Mouse (Mus musculus) bone marrow, adult 2 months (tissue): Measurements from ENCODE around the gene Sdk1. TPM values are rescaled to one million over a fixed set of nuclear protein-coding genes. Genes with fewer than 3 reads are reported as not detected.
"Not testable (repeated sequence)": the region's sequence is repeated elsewhere in the genome, so short reads cannot be mapped to it uniquely, and the experiment has no call there.

Source experiments
- H3K27ac ChIP-seq: fragments of 200-500 bp; 2 replicates; pipeline ENCODE4 v1.5.1; 2012; ENCODE audit warnings: low read depth, mild to moderate bottlenecking, control low read depth, inconsistent platforms, low read length; ENCODE audit not compliant: control insufficient read depth, poor library complexity, insufficient read depth
- H3K4me1 ChIP-seq: fragments of 200-500 bp; 2 replicates; pipeline ENCODE4 v1.6.1; 2011; ENCODE audit warnings: low read length; ENCODE audit not compliant: control insufficient read depth, insufficient read depth
- H3K4me3 ChIP-seq: fragments of 200-500 bp; replicated peaks from 2 replicates; pipeline ENCODE3; 2011; ENCODE audit warnings: mild to moderate bottlenecking, low read depth, low read length, control low read depth; ENCODE audit not compliant: control insufficient read depth
- CTCF ChIP-seq: fragments of 200-500 bp; IDR thresholded peaks from 2 replicates; pipeline ENCODE4 v1.5.1; 2011; ENCODE audit warnings: low read length, control low read depth; ENCODE audit not compliant: control insufficient read depth, insufficient read depth
- POLR2A ChIP-seq: fragments of 200-500 bp; IDR thresholded peaks from 2 replicates; pipeline ENCODE4 v1.6.1; 2011; ENCODE audit warnings: low read depth, mild to moderate bottlenecking, control low read depth, low read length, borderline replicate concordance; ENCODE audit not compliant: control insufficient read depth
- WGBS: fragments of 180-500 bp; shearing (Covaris S2); methylation state at CpG from one replicate; pipeline ENCODE4 v1.1.7; 2018; 5-methylcytosine and 5-hydroxymethylcytosine counted together
- polyA plus RNA-seq: library from polyadenylated mRNA; stranded (reverse); fragments of >200 nt; gene quantifications from 2 replicates; pipeline ENCODE4 v1.2.4, GENCODE M21; 2011; ENCODE audit warnings: low replicate concordance; ENCODE audit not compliant: missing spikeins, insufficient read depth, insufficient read length

Gene Sdk1
- polyA plus RNA-seq, 1 experiment: 0.27 TPM

DNA sequence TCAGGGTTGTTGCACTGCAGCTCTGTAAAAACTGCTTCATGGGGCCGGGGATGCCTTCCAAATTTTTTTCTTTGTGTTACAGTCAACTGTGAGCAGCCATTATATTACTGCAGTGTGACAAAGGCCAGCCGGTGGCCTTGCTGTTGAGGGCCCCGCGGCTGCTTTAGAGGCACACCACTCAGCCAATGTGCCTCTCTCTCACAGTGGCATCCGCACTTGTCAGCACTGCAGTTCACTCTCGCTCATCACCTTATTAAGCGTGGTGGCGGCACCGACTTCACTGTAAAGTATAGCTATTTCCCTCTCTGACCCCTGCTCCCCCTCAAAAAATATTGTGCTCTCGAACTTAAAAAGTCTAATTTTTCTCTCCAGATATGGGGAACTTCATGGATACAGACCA is 371.4 kb downstream of the Sdk1 start:
- no peaks in the 10 kb centered on the region for H3K4me1 ChIP-seq
- no peak overlapping the region for H3K4me3 ChIP-seq
- WGBS: 82% methylated on average over 10 of the region's 10 CpGs
- no peak for TF ChIP-seq CTCF
- no peak overlapping the region for H3K27ac ChIP-seq

DNA sequence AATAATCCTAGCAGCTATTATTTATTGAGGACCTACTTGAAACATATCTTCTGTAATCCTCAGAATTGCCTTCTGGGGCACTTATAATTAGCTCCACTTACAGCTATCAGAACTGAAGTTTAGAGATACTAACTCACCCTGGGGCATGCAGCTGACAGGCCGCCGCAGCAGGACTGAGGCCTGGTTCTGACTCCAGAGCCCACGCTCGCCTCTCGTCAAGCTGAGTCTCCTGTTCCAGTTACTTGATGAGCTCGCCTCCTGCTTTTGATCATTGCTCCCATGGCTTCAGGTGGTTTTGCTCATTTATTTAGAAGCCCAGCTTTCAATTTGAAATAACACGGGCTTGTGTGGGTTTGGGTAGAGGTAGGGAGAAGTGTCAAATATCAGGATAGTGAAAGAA is 374.5 kb downstream of the Sdk1 start:
- no peak overlapping the region for H3K27ac ChIP-seq
- H3K4me3 ChIP-seq: no peak overlapping the region
- 85% methylated on average over 7 of the region's 7 CpGs for WGBS
- TF ChIP-seq CTCF (no peak), POLR2A (no peak)
- H3K4me1 ChIP-seq: no peaks in the 10 kb centered on the region

DNA sequence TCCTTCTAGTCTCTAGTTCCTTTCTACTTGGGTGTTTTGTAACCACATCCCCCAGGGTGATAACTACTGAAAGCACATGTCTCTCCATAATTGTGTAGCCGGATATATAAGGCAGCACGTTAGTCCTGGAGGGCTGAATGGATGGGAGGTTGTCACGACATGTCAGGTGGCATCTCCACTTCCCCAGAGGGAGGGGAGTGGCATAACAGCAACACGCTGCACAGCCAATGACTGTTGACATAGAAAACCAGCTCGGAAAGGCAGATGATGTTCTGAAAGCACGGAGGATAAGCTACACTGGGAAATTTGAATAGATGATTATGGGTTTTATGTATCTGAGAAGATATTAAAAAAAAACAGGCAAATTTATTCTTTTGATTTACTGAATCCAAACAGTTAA is 376.4 kb downstream of the Sdk1 start:
- WGBS: 69% methylated on average over 6 of the region's 6 CpGs
- no peak overlapping the region for H3K4me3 ChIP-seq
- no peaks in the 10 kb centered on the region for H3K4me1 ChIP-seq
- no peak overlapping the region for H3K27ac ChIP-seq
- TF ChIP-seq CTCF: no peak
- TF ChIP-seq POLR2A: no peak

DNA sequence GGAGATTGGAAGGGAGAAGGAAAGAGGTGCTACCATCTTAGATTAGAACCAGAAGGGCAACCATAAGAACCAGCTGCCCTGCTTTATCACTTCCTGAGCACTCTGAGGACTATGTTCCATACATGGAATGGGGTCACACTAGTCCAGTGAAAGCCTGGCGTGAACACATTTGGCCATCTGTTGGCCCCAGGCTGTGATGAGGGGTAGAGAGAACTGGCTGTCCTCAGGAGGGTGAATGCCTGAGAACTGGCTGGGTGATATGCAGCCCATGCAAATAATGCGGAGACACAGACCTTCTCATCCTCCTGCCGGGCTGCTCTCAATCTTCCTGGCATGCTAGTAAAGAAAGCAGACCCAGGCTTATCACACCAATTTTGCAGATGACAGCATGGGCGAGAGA is 384.1 kb downstream of the Sdk1 start:
- TF ChIP-seq CTCF (no peak), POLR2A (no peak)
- H3K4me3 ChIP-seq: no peak overlapping the region
- 83% methylated on average over 4 of the region's 4 CpGs for WGBS
- H3K4me1 ChIP-seq: no peaks in the 10 kb centered on the region
- H3K27ac ChIP-seq: no peak overlapping the region

DNA sequence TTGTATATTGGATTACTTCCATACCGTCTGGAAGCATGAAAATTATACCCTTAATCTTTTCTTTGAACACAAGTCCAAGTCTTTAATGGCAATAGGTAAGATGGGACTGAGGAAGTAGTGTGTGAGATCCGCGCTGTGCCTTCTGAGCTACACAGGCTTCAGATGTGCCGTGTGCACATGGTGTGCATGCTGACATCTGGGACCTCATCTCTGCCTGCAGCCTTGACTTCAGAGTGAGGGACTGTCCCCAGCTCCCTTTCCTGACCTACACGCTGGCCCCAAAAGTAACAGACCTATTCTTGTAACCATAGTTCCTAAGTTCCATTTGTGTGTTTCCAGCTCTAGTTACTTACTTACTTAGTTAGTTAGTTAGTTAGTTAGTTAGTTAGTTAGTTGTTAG is 390.4 kb downstream of the Sdk1 start:
- Histone ChIP-seq H3K4me1 (no peaks in the 10 kb centered on the region), H3K27ac (no peak overlapping the region), H3K4me3 (no peak overlapping the region)
- WGBS: 77% methylated on average over 5 of the region's 5 CpGs
- TF ChIP-seq POLR2A: no peak
- TF ChIP-seq CTCF: no peak

DNA sequence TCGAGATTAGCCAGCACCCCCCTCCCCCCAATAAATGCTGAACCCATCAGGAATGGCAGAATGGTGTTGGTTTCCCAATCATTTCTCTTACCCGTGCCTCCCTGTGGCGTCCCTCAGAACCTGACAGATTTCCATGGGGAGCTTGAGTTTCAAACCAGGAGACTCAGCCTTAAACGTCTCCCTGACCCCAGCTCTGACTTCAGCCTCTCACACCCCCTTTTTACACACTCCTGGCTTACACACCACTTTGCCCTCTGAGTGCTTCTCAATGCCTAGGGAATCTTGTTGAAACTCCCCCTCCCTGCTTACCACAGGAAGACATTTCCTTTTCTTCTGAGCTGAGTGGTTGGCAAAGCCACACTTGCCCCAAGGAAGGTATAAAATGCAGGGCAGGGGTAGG is 392.0 kb downstream of the Sdk1 start:
- H3K4me3 ChIP-seq: no peak overlapping the region
- H3K4me1 ChIP-seq: no peaks in the 10 kb centered on the region
- no peak overlapping the region for H3K27ac ChIP-seq
- no peak for TF ChIP-seq POLR2A
- no peak for TF ChIP-seq CTCF
- WGBS: 62% methylated on average over 4 of the region's 4 CpGs

DNA sequence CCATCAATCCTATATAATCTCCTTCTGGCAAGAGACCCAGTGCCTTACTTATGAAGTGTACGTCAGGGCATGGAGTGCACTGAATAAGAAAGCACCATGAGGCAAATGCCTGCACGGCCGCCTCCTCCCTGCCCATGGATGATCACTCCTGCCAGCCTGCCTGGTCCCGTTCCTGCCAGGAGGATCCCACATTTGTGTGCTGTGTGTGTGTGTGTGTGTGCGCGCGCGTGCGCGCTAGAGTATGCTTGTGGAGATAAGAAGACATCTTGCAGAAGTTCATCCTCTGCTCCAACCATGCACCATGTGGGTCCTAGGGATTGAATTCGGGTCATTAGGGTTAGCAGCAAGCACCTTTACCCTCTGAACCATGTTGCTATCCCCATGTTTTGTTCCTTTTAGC is 395.1 kb downstream of the Sdk1 start:
- 89% methylated on average over 11 of the region's 11 CpGs for WGBS
- Histone ChIP-seq H3K27ac (no peak overlapping the region), H3K4me1 (no peaks in the 10 kb centered on the region), H3K4me3 (no peak overlapping the region)
- TF ChIP-seq CTCF (no peak), POLR2A (no peak)

DNA sequence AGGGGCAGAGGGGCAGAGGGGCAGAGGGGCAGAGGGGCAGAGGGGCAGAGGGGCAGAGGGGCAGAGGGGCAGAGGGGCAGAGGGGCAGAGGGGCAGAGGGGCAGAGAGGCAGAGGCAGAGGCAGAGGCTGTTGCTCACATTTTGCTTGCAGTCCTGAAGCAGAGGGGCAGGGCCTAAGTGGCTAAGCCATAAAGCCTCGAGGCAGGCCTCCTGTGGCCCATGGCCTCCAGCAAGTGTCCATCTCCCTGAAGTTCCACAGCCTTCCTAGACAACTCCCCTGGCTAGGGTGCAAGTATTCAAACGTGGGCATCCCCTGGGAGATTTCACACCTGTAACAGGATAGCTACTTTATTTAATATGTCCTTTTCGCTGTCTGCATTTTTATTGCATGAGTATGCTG is 395.8 kb downstream of the Sdk1 start:
- WGBS: 64% methylated on average over 3 of the region's 3 CpGs
- not testable (repeated sequence) for H3K4me3 ChIP-seq, H3K4me1 ChIP-seq, H3K27ac ChIP-seq

DNA sequence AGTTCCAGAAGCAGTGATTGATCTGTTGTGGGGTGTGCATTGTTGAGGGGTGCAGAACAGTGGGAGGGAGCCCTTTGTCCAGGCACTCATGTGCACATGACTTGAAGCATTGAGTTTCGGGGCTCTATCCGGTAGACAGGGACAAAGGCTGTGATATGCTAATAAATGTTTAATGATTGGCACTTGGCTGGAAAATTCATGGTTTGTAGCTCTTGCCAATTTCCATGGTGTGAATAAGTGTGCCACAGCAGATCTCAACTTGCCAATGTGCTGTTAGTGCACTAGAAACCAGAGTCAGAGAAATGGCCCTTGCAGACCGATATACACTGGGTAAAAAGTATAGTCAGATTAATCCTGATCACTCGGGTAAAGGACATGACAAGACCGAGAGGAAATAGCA is 404.4 kb downstream of the Sdk1 start:
- Histone ChIP-seq H3K4me1 (no peaks in the 10 kb centered on the region), H3K27ac (no peak overlapping the region), H3K4me3 (no peak overlapping the region)
- 80% methylated on average over 5 of the region's 5 CpGs for WGBS
- TF ChIP-seq POLR2A (no peak), CTCF (no peak)

DNA sequence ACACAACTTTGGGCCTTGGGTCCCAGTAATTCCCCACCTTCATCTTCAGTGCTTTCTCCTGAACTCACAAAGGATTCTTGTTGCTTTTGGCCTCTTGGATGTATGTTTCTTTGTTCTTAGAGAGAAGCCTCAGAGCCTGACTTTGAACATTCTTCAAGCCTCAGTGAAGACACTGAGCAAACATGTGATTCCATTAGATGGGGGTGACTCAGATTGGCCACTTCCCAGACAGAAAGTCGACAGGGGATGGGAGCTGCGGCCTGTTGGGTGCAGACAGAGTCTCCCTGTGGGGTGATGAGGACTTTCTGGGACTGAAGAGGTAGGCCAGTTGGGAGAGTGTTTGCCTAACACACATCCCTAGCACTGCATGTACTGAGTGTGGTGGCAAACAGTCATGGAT is 405.3 kb downstream of the Sdk1 start:
- no peak for TF ChIP-seq CTCF
- H3K27ac ChIP-seq: no peak overlapping the region
- 59% methylated on average over 2 of the region's 2 CpGs for WGBS

More for the DNA sequence above, 405.3 kb downstream of the Sdk1 start:
- no peak overlapping the region for H3K4me3 ChIP-seq
- no peaks in the 10 kb centered on the region for H3K4me1 ChIP-seq
